Mouse (Mus musculus) neural tube, embryonic 11.5 days (tissue): ENCODE measurements around the gene Ctr9. TPM values are rescaled to one million over a fixed set of nuclear protein-coding genes. Genes with fewer than 3 reads are reported as not detected.

Experiments
- ATAC-seq: fragments of 200-750 bp; cut with Nextera tagmentation; 2 replicates; pipeline ENCODE4 v1.8.0; 2017; ENCODE audit warnings: moderate number of reproducible peaks, mild to moderate bottlenecking, moderate TSS enrichment, moderate library complexity; ENCODE audit not compliant: insufficient read depth, low FRiP score, low TSS enrichment
- DNase-seq: peaks from one replicate; pipeline ENCODE4 v3.0.0-alpha.2; 2015; ENCODE audit warnings: low spot score
- H3K27ac ChIP-seq: fragments of 300-500 bp; sonication (generic); 2 replicates; pipeline ENCODE4 v1.5.1; 2014; ENCODE audit warnings: low read depth, mild to moderate bottlenecking, low read length
- H3K27me3 ChIP-seq: fragments of 300-500 bp; sonication (generic); 2 replicates; pipeline ENCODE4 v1.6.1; 2014; ENCODE audit warnings: mild to moderate bottlenecking, low read length, mixed read lengths; ENCODE audit not compliant: control insufficient read depth, insufficient read depth
- H3K36me3 ChIP-seq: fragments of 300-500 bp; sonication (generic); 2 replicates; pipeline ENCODE4 v1.6.1; 2014; ENCODE audit warnings: mild to moderate bottlenecking, low read length, moderate library complexity, mixed read lengths; ENCODE audit not compliant: control insufficient read depth, insufficient read depth
- H3K4me1 ChIP-seq: fragments of 300-500 bp; sonication (generic); 2 replicates; pipeline ENCODE4 v1.6.1; 2014; ENCODE audit warnings: low read length, mixed read lengths; ENCODE audit not compliant: control insufficient read depth, insufficient read depth
- H3K4me2 ChIP-seq: fragments of 300-500 bp; sonication (generic); 2 replicates; pipeline ENCODE4 v1.6.1; 2014; ENCODE audit warnings: low read depth, mild to moderate bottlenecking, moderate library complexity
- H3K4me3 ChIP-seq: fragments of 300-500 bp; sonication (generic); 2 replicates; pipeline ENCODE4 v1.5.1; 2014; ENCODE audit warnings: low read depth, low read length
- H3K9ac ChIP-seq: fragments of 300-500 bp; sonication (generic); 2 replicates; pipeline ENCODE4 v1.6.1; 2014; ENCODE audit warnings: mild to moderate bottlenecking, low read length
- H3K9me3 ChIP-seq: fragments of 300-500 bp; sonication (generic); 2 replicates; pipeline ENCODE4 v1.6.1; 2016; ENCODE audit warnings: low read length; ENCODE audit not compliant: control insufficient read depth
- WGBS: fragments of 180-500 bp; shearing (Covaris S2); extraction: QIAGEN DNeasy Blood & Tissue Kit; methylation state at CpG from one replicate; pipeline ENCODE4 v1.1.7; 2014; 5-methylcytosine and 5-hydroxymethylcytosine counted together
- polyA plus RNA-seq: library from polyadenylated mRNA; unstranded; fragments of >200 nt; fragmentation: Nextera tagmentation; extraction: Ambion mirVana; gene quantifications from 2 replicates; pipeline ENCODE4 v1.2.1, GENCODE M21; 2014

The Ctr9 gene
- polyA plus RNA-seq, 1 experiment from 2014 or later, result 99.7 TPM

GRCm38 (mm10) chr7:110990356-110991220 is 38.2 kb upstream of the Ctr9 start:
- no peak for ATAC-seq
- Histone ChIP-seq H3K4me1 (no peaks in the 10 kb centered on the region), H3K9me3 (no peaks in the 10 kb centered on the region), H3K4me2 (no peak overlapping the region), H3K9ac (no peak overlapping the region), H3K27ac (no peak overlapping the region), H3K4me3 (no peak overlapping the region), H3K36me3 (no peaks in the 10 kb centered on the region), H3K27me3 (no peaks in the 10 kb centered on the region)
- no peak for DNase-seq
- 64% methylated on average over 5 of the region's 5 CpGs for WGBS

DNA sequence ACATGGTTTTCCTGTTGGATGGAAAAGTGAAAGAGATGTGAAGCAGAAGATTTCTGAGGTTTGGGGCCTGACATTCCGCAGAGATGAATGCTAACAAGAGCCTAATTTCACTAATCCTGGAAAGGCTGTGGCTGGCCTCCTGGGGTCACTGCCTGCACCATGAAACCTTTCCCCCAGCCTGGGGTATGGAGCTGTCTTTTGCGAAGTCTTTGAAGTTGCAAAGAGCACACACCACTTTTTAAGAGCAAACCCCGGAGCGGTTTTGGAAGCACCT is 37.6 kb upstream of the Ctr9 start:
- Histone ChIP-seq H3K9me3 (no peaks in the 10 kb centered on the region), H3K27ac (no peak overlapping the region), H3K4me2 (no peak overlapping the region), H3K27me3 (no peaks in the 10 kb centered on the region), H3K36me3 (no peaks in the 10 kb centered on the region), H3K4me1 (no peaks in the 10 kb centered on the region), H3K4me3 (no peak overlapping the region), H3K9ac (no peak overlapping the region)
- ATAC-seq, result no peak
- DNase-seq, result no peak
- 55% methylated on average over 4 of the region's 4 CpGs for WGBS

DNA sequence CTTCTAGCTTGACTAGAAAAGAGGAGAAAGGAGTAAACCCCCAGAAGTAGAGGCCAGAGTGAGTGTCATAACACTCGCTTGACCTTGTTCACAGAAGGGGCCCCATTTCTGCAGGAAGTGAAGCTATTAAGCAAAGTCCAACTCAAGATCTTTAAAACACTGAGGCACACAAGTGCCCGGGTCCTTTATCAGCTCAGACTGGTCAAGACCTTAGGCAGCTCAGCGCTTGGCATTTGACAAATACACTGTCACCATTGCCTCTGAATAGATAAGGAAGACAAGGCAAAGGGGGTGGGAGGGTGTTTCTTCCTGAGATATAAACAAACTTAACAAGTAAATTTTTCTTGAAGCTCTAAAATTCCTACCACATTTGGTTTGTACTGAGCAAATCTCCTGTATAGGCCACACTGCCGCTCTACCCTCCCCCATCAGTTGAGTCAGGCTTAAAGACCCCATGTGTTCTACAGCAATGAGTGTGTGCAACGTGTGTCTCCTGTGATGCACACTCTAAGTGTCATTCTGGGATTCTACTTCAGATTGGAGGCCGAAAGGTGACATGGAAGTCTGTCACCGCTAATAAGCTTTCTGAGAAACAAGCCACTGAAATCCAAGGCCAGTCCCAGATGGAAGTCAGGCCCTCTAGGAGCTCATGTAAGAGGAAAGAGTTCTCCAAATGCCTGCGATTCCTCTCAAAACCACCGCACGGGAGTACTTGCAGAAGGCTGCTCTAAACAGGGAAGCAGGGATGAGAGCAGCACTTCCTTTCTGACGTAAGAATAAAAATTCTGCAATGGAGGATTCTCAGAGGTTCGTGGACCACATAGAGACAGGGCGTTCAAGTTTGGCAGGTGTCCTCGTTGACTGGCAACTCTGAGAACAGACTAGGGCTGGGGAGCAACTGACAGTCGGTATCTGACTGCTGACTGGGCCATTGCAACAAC is 29.6 kb upstream of the Ctr9 start:
- H3K27me3 ChIP-seq, result no peaks in the 10 kb centered on the region
- H3K9me3 ChIP-seq, result no peaks in the 10 kb centered on the region
- no peaks in the 10 kb centered on the region for H3K4me1 ChIP-seq
- ATAC-seq (no peak), DNase-seq (no peak)
- WGBS, result 87% methylated on average over 15 of the region's 15 CpGs
- no peak overlapping the region for H3K27ac ChIP-seq
- H3K4me3 ChIP-seq, result no peak overlapping the region
- H3K4me2 ChIP-seq, result no peak overlapping the region
- no peaks in the 10 kb centered on the region for H3K36me3 ChIP-seq
- H3K9ac ChIP-seq, result no peak overlapping the region

DNA sequence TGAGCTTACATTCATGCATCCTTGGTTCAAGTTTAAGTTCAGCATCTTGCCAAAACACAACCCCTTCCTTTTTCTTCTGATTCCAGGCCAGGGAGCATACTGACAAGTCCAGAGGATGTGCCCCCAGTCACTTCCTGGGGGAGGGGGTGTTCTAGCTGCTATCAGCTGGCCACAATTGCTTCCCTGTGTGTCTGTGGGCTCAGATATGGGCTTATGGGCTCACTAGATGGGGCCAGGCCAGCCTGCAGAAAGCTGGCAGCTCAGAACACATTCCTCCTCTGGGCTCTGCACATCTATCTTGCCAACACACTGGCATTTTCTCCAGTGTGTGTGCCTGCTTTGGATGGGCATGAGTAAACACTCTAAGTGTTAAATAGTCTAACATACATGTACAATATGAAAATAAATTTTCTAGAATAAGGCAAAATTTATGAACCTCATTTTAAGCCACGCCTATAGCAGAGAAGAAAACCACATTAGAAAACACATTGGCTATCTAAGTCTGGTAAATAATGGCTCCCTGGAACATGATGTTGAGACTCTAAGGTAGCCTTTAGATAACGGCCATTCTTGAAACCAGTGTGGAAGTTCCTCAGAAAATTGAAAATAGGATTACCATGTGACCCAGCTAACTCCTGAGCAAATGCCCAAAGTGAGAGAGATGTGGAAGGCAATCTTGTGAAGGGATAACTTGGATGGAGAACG is 24.5 kb upstream of the Ctr9 start:
- no peak overlapping the region for H3K27ac ChIP-seq
- ATAC-seq (no peak), DNase-seq (no peak)
- WGBS, result 84% methylated on average over 3 of the region's 3 CpGs
- no peaks in the 10 kb centered on the region for H3K4me1 ChIP-seq
- H3K9me3 ChIP-seq, result no peaks in the 10 kb centered on the region
- H3K27me3 ChIP-seq, result no peaks in the 10 kb centered on the region
- no peak overlapping the region for H3K9ac ChIP-seq
- H3K36me3 ChIP-seq, result no peaks in the 10 kb centered on the region
- no peak overlapping the region for H3K4me3 ChIP-seq
- no peak overlapping the region for H3K4me2 ChIP-seq

GRCm38 (mm10) chr7:111014039-111014605 is 14.6 kb upstream of the Ctr9 start:
- DNase-seq (no peak), ATAC-seq (no peak)
- no peaks in the 10 kb centered on the region for H3K4me1 ChIP-seq
- H3K27ac ChIP-seq, result no peak overlapping the region
- no peaks in the 10 kb centered on the region for H3K27me3 ChIP-seq
- no peak overlapping the region for H3K9ac ChIP-seq
- H3K4me2 ChIP-seq, result no peak overlapping the region
- no peak overlapping the region for H3K4me3 ChIP-seq
- 87% methylated on average over 7 of the region's 7 CpGs for WGBS
- H3K9me3 ChIP-seq, result no peaks in the 10 kb centered on the region
- H3K36me3 ChIP-seq, result no peaks in the 10 kb centered on the region

DNA sequence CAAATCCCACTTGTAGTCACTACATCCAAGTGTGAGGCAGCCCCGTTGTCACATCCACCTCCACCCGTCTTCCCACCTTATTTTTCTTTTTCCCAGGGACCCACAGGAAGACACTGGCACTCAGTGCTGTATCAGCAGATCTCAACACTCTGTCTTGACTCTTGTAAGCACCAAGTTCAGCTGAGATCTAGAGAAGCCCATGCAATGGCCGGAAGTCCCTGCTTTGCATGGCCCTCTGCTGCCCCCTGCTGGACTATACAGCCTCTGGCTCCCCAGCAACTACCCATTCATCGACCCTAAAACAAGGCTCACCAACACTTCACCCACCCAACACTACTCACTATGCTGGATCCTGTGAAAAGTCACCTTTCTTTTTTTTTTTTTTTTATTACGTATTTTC is 13.9 kb upstream of the Ctr9 start:
- H3K9ac ChIP-seq, result no peak overlapping the region
- H3K4me3 ChIP-seq, result no peak overlapping the region
- no peak overlapping the region for H3K4me2 ChIP-seq
- H3K27me3 ChIP-seq, result no peaks in the 10 kb centered on the region
- 38% methylated on average over 5 of the region's 5 CpGs for WGBS
- DNase-seq (peak; percentile 86), ATAC-seq (peak; percentile 67; the same call in 1 of the 2 replicates)
- no peaks in the 10 kb centered on the region for H3K4me1 ChIP-seq
- no peak overlapping the region for H3K27ac ChIP-seq
- H3K36me3 ChIP-seq, result no peaks in the 10 kb centered on the region
- H3K9me3 ChIP-seq, result no peaks in the 10 kb centered on the region

DNA sequence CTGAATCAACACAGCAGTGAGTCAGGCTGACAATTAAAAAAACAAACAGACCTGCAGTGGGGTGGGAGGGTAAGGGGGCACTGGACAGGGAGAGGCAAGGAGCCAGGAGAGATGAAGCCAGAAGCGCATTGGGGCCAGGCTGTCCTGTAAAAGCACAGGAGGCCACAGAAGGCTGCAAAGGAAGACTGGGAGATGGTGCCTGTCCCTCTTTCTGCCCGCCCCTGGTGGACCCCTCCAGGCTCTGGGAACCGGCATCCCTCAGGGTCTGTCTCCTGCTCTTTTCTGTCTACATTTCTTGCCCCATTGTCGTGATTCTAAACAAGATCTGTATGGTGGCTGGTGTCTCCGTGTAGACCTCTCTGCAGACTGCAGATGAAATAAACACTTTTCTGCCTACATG is 13.0 kb upstream of the Ctr9 start:
- H3K4me1 ChIP-seq, result no peaks in the 10 kb centered on the region
- H3K4me3 ChIP-seq, result no peak overlapping the region
- ATAC-seq, result no peak
- 71% methylated on average over 5 of the region's 5 CpGs for WGBS
- H3K9ac ChIP-seq, result no peak overlapping the region
- no peaks in the 10 kb centered on the region for H3K9me3 ChIP-seq
- H3K36me3 ChIP-seq, result no peaks in the 10 kb centered on the region
- H3K27me3 ChIP-seq, result no peaks in the 10 kb centered on the region
- DNase-seq, result no peak
- no peak overlapping the region for H3K4me2 ChIP-seq
- H3K27ac ChIP-seq, result no peak overlapping the region

DNA sequence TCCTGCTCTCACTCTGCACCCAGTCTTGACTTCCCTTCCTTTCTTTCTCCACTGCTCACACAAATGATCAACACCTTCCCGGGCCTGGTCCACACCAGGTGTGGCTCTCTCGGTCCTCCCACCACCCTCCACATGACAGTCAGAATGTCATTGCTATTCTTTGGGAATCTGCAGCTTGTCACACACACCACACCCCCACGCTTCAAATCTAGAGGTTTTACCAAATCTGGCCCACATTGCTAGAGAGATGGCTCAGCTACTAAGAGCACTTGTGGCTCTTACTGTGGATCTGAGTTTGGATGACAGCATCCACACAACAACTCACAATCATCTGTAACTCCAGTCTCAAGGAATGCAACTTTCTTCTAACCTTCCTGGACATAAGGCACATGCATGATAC is 11.8 kb upstream of the Ctr9 start:
- Histone ChIP-seq H3K27ac (no peak overlapping the region), H3K36me3 (no peaks in the 10 kb centered on the region), H3K4me2 (no peak overlapping the region), H3K9ac (no peak overlapping the region), H3K27me3 (no peaks in the 10 kb centered on the region), H3K4me3 (no peak overlapping the region), H3K4me1 (no peaks in the 10 kb centered on the region), H3K9me3 (no peaks in the 10 kb centered on the region)
- WGBS, result 84% methylated on average over 3 of the region's 3 CpGs
- no peak for DNase-seq
- ATAC-seq, result no peak
